9 mouse cellular contexts compared by ENCODE assay signal in the genomic region with DNA sequence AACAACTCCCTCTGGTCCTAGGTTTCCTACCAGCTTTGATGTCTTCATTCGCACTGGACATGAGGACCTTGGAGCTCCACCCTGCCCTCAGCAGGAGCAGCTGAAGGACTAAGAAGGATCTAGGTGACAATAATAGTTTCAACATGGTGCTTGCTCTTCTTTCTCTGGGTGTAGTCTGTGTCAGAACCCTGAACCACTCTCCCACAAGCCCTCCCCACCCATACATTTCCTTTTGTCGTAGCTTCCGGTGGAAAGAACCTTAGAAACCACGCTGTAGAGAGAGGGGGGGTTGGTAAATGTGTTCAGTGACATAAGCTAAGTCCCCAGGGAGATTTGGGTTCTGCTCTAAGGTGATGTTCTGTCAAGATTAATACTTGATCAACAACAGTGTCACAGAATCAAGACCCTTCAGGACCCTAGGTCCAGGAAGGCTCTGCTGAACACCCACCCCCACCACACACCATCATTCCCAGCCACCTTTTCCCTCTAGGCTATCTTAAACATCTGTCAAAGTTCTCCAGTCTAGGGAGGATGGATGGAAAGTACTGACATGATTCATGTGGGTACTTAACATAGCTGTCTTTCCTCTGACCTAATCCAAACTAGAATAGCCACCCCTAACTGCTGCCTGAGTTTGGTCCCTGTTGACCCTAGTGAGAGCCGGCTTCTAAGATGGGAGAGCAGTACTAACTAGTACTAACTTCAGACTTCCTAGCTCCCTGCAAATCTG. TPM values are rescaled to one million over a fixed set of nuclear protein-coding genes. Genes with fewer than 3 reads are reported as not detected.
DNase-seq lines count a peak whose midpoint lies in the region; ATAC-seq and TF ChIP-seq lines count a peak whose summit lies in the region.
"Had no signal": no experiment of that assay in that cellular context is flagged by ENCODE, and none has a peak within 500 bp of the region (broad histone marks: within the 10 kb centered on the region; RNA-seq: fewer than 3 reads in every experiment).

A gene (minus strand): TSS at position 231 of the 730 bp plus-strand sequence.

- intact Hi-C loops in heart, postnatal 36 days (cut with DNase I), result no loop called here
- intact Hi-C loops in heart, postnatal 14 days (cut with DNase I), result no loop called here

- no peaks in the 10 kb centered on the region for H3K9me3 ChIP-seq in ES-E14 (ENCODE audit: control insufficient read depth, insufficient read depth, low read depth, low read length)
- no peaks in the 10 kb centered on the region for H3K9me3 ChIP-seq in hindbrain, embryonic 14.5 days (ENCODE audit: control insufficient read depth, low read length)
- H3K9me3 ChIP-seq: embryonic facial prominence, embryonic 12.5 days had no signal

- 76% methylated on average over 5 of the region's 5 CpGs for WGBS in hindbrain, embryonic 14.5 days

- no peak within 1 kb of the TSS for H3K9ac ChIP-seq in ES-E14 (ENCODE audit: insufficient read depth, low read depth, low read length, poor library complexity, severe bottlenecking)
- H3K9ac ChIP-seq in hindbrain, embryonic 14.5 days, result no peak within 1 kb of the TSS
- H3K9ac ChIP-seq: embryonic facial prominence, embryonic 12.5 days had no signal

- in situ Hi-C loops in ES-E14 (cut with MboI; ENCODE audit: low sequenced_read_pairs in 2 of 2, unreplicated experiment in 2 of 2), result no loop called here

- no peak within 1 kb of the TSS for H3K4me2 ChIP-seq in hindbrain, embryonic 14.5 days (replicated peaks)
- H3K4me2 ChIP-seq: embryonic facial prominence, embryonic 12.5 days had no signal

- H3K27me3 ChIP-seq in hindbrain, embryonic 14.5 days (ENCODE audit: control insufficient read depth, insufficient read depth, low read length), result no peaks in the 10 kb centered on the region
- H3K27me3 ChIP-seq: embryonic facial prominence, embryonic 12.5 days had no signal

- peak; percentile 89 for DNase-seq in heart, adult 11 months
- no peak for DNase-seq in heart, postnatal 36 days
- no peak for DNase-seq in ES-E14 (ENCODE audit: low read depth, low spot score)
- no peak for DNase-seq in heart, postnatal 14 days
- DNase-seq in right cerebral cortex, postnatal 36 days (ENCODE audit: low spot score in 2 of 2), result no peak
- no peak for DNase-seq in hindbrain, embryonic 14.5 days (ENCODE audit: low spot score)
- no peak for DNase-seq in kidney, postnatal 36 days

- peaks cover 0 to 5% of the 10 kb centered on the region in 2 experiments; a peak in 2 of 4 replicates for H3K4me1 ChIP-seq in ES-E14 (ENCODE audit: control insufficient read depth in 2 of 2, insufficient read depth in 2 of 2, low read length in 2 of 2, poor library complexity in 1 of 2)
- H3K4me1 ChIP-seq in hindbrain, embryonic 14.5 days (replicated peaks; ENCODE audit: control insufficient read depth, insufficient read depth, low read length), result no peaks in the 10 kb centered on the region
- H3K4me1 ChIP-seq: embryonic facial prominence, embryonic 12.5 days had no signal

- peak; percentile 89 for ATAC-seq in megakaryocyte, adult 5-6 weeks (ENCODE audit: poor library complexity, severe bottlenecking)
- ATAC-seq in hindbrain, embryonic 14.5 days (ENCODE audit: low FRiP score), result no peak

- H3K4me3 ChIP-seq in ES-E14 (ENCODE audit: insufficient read depth in 1 of 2, low read depth in 1 of 2, low read length in 2 of 2, poor library complexity in 1 of 2, severe bottlenecking in 1 of 2), result no peak within 1 kb of the TSS
- no peak within 1 kb of the TSS for H3K4me3 ChIP-seq in hindbrain, embryonic 14.5 days (replicated peaks; ENCODE audit: low read length)
- H3K4me3 ChIP-seq: embryonic facial prominence, embryonic 12.5 days had no signal

- H3K27ac ChIP-seq in ES-E14 (ENCODE audit: insufficient read depth, low read depth, low read length, poor library complexity, severe bottlenecking), result peak within 1 kb of the TSS; percentile 36; the same call in 1 of the 2 replicates
- no peak within 1 kb of the TSS for H3K27ac ChIP-seq in hindbrain, embryonic 14.5 days
- H3K27ac ChIP-seq: embryonic facial prominence, embryonic 12.5 days had no signal

- H3K36me3 ChIP-seq in ES-E14 (ENCODE audit: control insufficient read depth, insufficient read depth, low read length, poor library complexity, severe bottlenecking), result no peaks in the 10 kb centered on the region
- H3K36me3 ChIP-seq in hindbrain, embryonic 14.5 days (replicated peaks; ENCODE audit: control insufficient read depth, insufficient read depth), result no peaks in the 10 kb centered on the region
- H3K36me3 ChIP-seq: embryonic facial prominence, embryonic 12.5 days had no signal

TF ChIP-seq in ES-E14, 5 proteins besides CTCF, POLR2A, EP300 and RAD21:
- no peak for TF ChIP-seq HCFC1 (IDR thresholded peaks at IDR 0.05; ENCODE audit: borderline replicate concordance, insufficient read depth, low read length)
- no peak for TF ChIP-seq CHD2 (IDR thresholded peaks at IDR 0.05; ENCODE audit: low read depth, low read length)
- TF ChIP-seq ZNF384 (IDR thresholded peaks at IDR 0.05; ENCODE audit: low read depth, low read length), result no peak
- no peak for TF ChIP-seq ZC3H11A (IDR thresholded peaks at IDR 0.05; ENCODE audit: borderline replicate concordance, low read depth, low read length)
- no peak for TF ChIP-seq MAFK (IDR thresholded peaks at IDR 0.05; ENCODE audit: insufficient read depth, low read depth, low read length)

RNA-seq across cellular contexts. Expression of the gene that starts here (rescaled TPM):
- 1 to 10 TPM; 8.8 to 9.0 TPM for total RNA-seq in heart, postnatal 36 days (2021)
- 2.0 and 2.6 TPM in 2 replicates for total RNA-seq in ES-E14 (2012; rRNA removed)
- total RNA-seq in heart, postnatal 14 days (2021), result 10 to 100 TPM; 11.5 to 19.4 TPM
- 47.4 and 60.1 TPM in 2 replicates for total RNA-seq in megakaryocyte, adult 5-6 weeks (2015)
- total RNA-seq in megakaryocyte, adult 5-6 weeks (2017), result 35.2 and 64.5 TPM in 2 replicates
- polyA plus RNA-seq in hindbrain, embryonic 14.5 days (2014; fragmentation: Nextera tagmentation; extraction: Ambion mirVana), result 4.9 and 7.6 TPM in 2 replicates
